Mouse (Mus musculus): ENCODE results near the gene Chad.

DNA sequence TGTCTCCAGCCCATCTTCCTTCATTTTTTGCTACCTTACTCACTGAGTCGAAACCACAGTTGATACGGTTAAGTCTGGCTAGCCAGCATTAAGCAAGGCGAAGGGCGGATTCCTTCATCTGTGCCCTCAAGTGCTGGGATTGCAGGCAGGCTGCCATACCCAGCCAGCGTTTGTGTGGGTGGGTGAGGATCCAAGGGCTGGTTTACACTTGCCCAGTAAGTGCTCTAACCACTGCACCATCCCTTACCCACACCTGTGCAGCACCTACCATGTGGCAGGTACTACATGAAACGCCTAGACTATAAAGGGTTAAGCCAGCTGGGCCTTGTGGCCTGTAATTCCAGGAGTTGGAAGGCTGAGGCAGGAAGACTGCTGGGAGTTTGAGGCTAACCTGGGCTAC is 17.6 kb upstream of the Chad start:
- TF ChIP-seq CTCF (IDR thresholded peaks at IDR 0.05; ENCODE audit: extremely low read depth, insufficient read depth, insufficient read length, insufficient replicate concordance) (no peak), POLR2A (IDR thresholded peaks at IDR 0.05; ENCODE audit: low read depth, low read length) (no peak)

Data from spleen, adult 2 months (tissue).